ENCODE assay signal across 11 mouse cellular contexts in the genomic region with DNA sequence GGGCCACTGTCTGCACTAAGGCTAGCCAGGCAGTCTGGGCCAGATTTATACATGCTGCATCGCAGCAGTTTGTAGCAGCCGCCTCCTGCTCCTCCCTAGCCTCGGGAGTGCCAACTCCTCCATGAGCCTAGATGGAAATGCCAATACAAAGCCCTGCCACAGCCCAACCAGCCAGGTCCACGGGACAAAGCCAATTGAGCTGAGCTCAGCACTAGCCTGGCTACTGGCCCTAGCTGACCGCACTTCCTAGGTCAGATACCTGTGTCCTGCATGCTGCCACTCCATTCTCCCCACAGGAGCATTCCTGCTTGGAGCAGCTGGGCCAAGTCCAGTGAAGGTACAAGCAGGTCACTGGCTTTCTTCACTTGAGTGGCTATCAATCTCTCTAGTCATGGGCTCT. TPM values are rescaled to one million over a fixed set of nuclear protein-coding genes. Genes with fewer than 3 reads are reported as not detected.
DNase-seq lines count a peak whose midpoint lies in the region; ATAC-seq and TF ChIP-seq lines count a peak whose summit lies in the region.
"Had no signal": no experiment of that assay in that cellular context is flagged by ENCODE, and none has a peak within 500 bp of the region (broad histone marks: within the 10 kb centered on the region; RNA-seq: fewer than 3 reads in every experiment).

No protein-coding gene starts in this region.

- DNase-seq in adrenal gland, postnatal 10 days, result peak; percentile 29
- DNase-seq in adrenal gland, postnatal 4 days (ENCODE audit: low spot score in 2 of 2), result no peak
- DNase-seq in left cerebral cortex, adult 2 months (ENCODE audit: extremely low spot score in 1 of 2, low spot score in 2 of 2), result no peak
- DNase-seq in left cerebral cortex, postnatal 10 days (ENCODE audit: extremely low spot score in 1 of 2, low spot score in 2 of 2), result no peak
- DNase-seq in lung, postnatal 36 days, result peak; percentile 68
- no peak for DNase-seq in adrenal gland, adult 8-10 months

- no peak for TF ChIP-seq CTCF in left cerebral cortex, adult 2 months (IDR thresholded peaks at IDR 0.05)

- WGBS in intestine, embryonic 16.5 days, result 76% methylated on average over 5 of the region's 5 CpGs

- H3K4me2 ChIP-seq in intestine, embryonic 16.5 days (ENCODE audit: low read depth, low read length), result no peak overlapping the region
- H3K4me2 ChIP-seq: embryonic facial prominence, embryonic 13.5 days had no signal

- intact Hi-C loops in left cerebral cortex, adult 2 months (cut with DNase I), result loop anchor here (1.0 kb wide), 1 partner anchor 10 kb away; no protein-coding TSS in a partner anchor
- intact Hi-C loops in left cerebral cortex, postnatal 10 days (cut with DNase I), result no loop called here

- no peak for ATAC-seq in intestine, embryonic 16.5 days
- ATAC-seq in megakaryocyte progenitor cell, adult 5-6 weeks (replicated peaks; ENCODE audit: poor library complexity), result no peak
- ATAC-seq: hindbrain, embryonic 16.5 days had no signal

- peak overlapping the region; percentile 80 for H3K27ac ChIP-seq in left cerebral cortex, adult 2 months
- H3K27ac ChIP-seq in intestine, embryonic 16.5 days (ENCODE audit: low read length), result peak overlapping the region; percentile 87

- no peaks in the 10 kb centered on the region for H3K36me3 ChIP-seq in intestine, embryonic 16.5 days (ENCODE audit: control insufficient read depth, insufficient read depth, low read length)

- peak overlapping the region; percentile 6; the same call in 1 of the 2 replicates for H3K9ac ChIP-seq in intestine, embryonic 16.5 days (ENCODE audit: low read depth, low read length)
- H3K9ac ChIP-seq: embryonic facial prominence, embryonic 13.5 days had no signal

- H3K27me3 ChIP-seq in intestine, embryonic 16.5 days (replicated peaks; ENCODE audit: control insufficient read depth, insufficient read depth, low read length), result no peaks in the 10 kb centered on the region
- H3K27me3 ChIP-seq: embryonic facial prominence, embryonic 13.5 days; megakaryocyte, embryonic 14.5 days had no signal

- H3K4me1 ChIP-seq in intestine, embryonic 16.5 days (ENCODE audit: control insufficient read depth, insufficient read depth, low read length), result peaks cover 30% of the 10 kb centered on the region

- no peak overlapping the region for H3K4me3 ChIP-seq in left cerebral cortex, adult 2 months
- no peak overlapping the region for H3K4me3 ChIP-seq in intestine, embryonic 16.5 days (ENCODE audit: low read length)
- H3K4me3 ChIP-seq: embryonic facial prominence, embryonic 13.5 days had no signal

- no peaks in the 10 kb centered on the region for H3K9me3 ChIP-seq in intestine, embryonic 16.5 days (ENCODE audit: control insufficient read depth, low read length)
- H3K9me3 ChIP-seq: embryonic facial prominence, embryonic 13.5 days had no signal

RNA-seq across cellular contexts. Expression of a gene that starts 34.2 kb away (rescaled TPM):
- 1 to 10 TPM; 7.3 to 9.0 TPM for total RNA-seq in adrenal gland, postnatal 10 days (2021)
- 10 to 100 TPM in 1 of 2 experiments, 1 to 10 TPM in 1; 7.4 to 17.2 TPM for total RNA-seq in adrenal gland, postnatal 4 days (2021)
- 1 to 10 TPM; 8.4 to 8.9 TPM for total RNA-seq in left cerebral cortex, adult 2 months (2021)
- total RNA-seq in left cerebral cortex, postnatal 10 days (2021), result 1 to 10 TPM; 3.5 to 3.8 TPM
- 19.1 and 23.3 TPM in 2 replicates for polyA plus RNA-seq in intestine, embryonic 16.5 days (2015; fragmentation: Nextera tagmentation; extraction: Ambion mirVana)
- 10 to 100 TPM in 2 of 4 experiments, 1 to 10 TPM in 2; 9.4 to 15.1 (median 11.5) TPM for total RNA-seq in adrenal gland, adult 8-10 months (2022)
- 0.34 and 0.42 TPM in 2 replicates for total RNA-seq in megakaryocyte progenitor cell, adult 5-6 weeks (2015)
- total RNA-seq in megakaryocyte progenitor cell, adult 5-6 weeks (2017), result 0.27 TPM in 1 of 2 replicates, not detected in the other

Comparison
In these comparisons a context has a peak if more than half of its experiments do, and no peak if none do; other contexts are left out.
1. DNase-seq: peak in adrenal gland, postnatal 10 days (single experiment) and lung, postnatal 36 days (single experiment); none in adrenal gland, postnatal 4 days (0 of 2), left cerebral cortex, adult 2 months (0 of 2), left cerebral cortex, postnatal 10 days (0 of 2) and adrenal gland, adult 8-10 months (single experiment).